Mouse (Mus musculus): Measurements from ENCODE around the gene Prr5l.

DNA sequence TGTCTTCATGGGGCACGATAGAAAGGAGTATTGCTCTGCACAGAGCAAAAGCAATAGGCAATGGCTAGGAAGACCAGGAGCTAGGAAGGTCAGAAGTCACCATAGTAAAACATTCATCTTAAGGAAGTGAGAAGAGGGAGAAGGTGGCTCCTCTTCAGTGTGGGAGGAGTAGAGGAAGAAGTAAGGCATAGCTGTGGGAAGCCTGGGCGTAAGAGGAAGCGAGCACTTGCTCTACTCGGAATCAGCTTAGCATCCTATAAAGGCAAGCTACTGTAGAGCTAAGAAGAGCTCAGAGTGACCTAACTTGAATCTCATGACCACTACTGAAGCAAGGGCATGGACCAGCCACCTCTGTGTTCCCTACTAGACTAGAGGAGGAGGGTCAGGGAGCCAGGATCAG lies 39.5 kb upstream of the Prr5l start:
- TF ChIP-seq MAX (IDR thresholded peaks at IDR 0.05; ENCODE audit: low read depth) (no peak), TCF3 (IDR thresholded peaks at IDR 0.05; ENCODE audit: insufficient read length, low read depth) (no peak), POLR2A (IDR thresholded peaks at IDR 0.05; ENCODE audit: insufficient read length, low read depth) (no peak), USF1 (IDR thresholded peaks at IDR 0.05; ENCODE audit: low read depth) (no peak)
